Mouse (Mus musculus) cortical plate, adult 2 months (tissue): ENCODE measurements around the gene Tsn. TPM values are rescaled to one million over a fixed set of nuclear protein-coding genes. Genes with fewer than 3 reads are reported as not detected.

Experiments
- H3K27ac ChIP-seq: fragments of 200-500 bp; 2 replicates; pipeline ENCODE4 v1.5.1; 2012; ENCODE audit warnings: low read length, control low read depth, inconsistent platforms; ENCODE audit not compliant: insufficient read depth
- H3K4me1 ChIP-seq: fragments of 200-500 bp; 2 replicates; pipeline ENCODE4 v1.6.1; 2011; ENCODE audit warnings: low read length; ENCODE audit not compliant: control insufficient read depth, insufficient read depth
- H3K4me3 ChIP-seq: fragments of 200-500 bp; 2 replicates; pipeline ENCODE4 v1.5.1; 2011; ENCODE audit warnings: mild to moderate bottlenecking, low read length, control low read depth; ENCODE audit not compliant: insufficient read depth
- CTCF ChIP-seq: fragments of 200-500 bp; IDR thresholded peaks from 2 replicates; pipeline ENCODE4 v1.5.1; 2011; ENCODE audit warnings: mild to moderate bottlenecking, control low read depth, low read length; ENCODE audit not compliant: insufficient read depth; ENCODE audit errors: extremely low read depth
- POLR2A ChIP-seq: fragments of 200-500 bp; IDR thresholded peaks from 2 replicates; pipeline ENCODE4 v1.6.1; 2011; ENCODE audit warnings: mild to moderate bottlenecking, low read length, control low read depth; ENCODE audit not compliant: insufficient read depth; ENCODE audit errors: extremely low read depth
- polyA plus RNA-seq: library from polyadenylated mRNA; depleted of rRNA; stranded (reverse); fragments of >200 nt; gene quantifications from 2 replicates; pipeline ENCODE4 v1.2.3, GENCODE M21; 2012; rRNA removed

The Tsn gene
- polyA plus RNA-seq, 1 experiment, result 78.3 TPM

- Histone ChIP-seq H3K4me3 (no peak overlapping the region), H3K4me1 (peaks cover 5% of the 10 kb centered on the region), H3K27ac (no peak overlapping the region)
- TF ChIP-seq CTCF, result peak; percentile 9; the same call in 1 of the 2 replicates
- no peak for TF ChIP-seq POLR2A
Measured at GRCm38 (mm10) chr1:118320696-118321095, 9.2 kb upstream of the Tsn start.

GRCm38 (mm10) chr1:118310780-118311621 lies 538 bp downstream of the Tsn start:
- Histone ChIP-seq H3K27ac (peak overlapping the region; percentile 97), H3K4me3 (peak overlapping the region; percentile 92), H3K4me1 (no peaks in the 10 kb centered on the region; the same call in 1 of the 2 replicates)
- TF ChIP-seq CTCF (no peak), POLR2A (peak; percentile 64; the same call in 1 of the 2 replicates)

GRCm38 (mm10) chr1:118297719-118298118 lies 13.8 kb downstream of the Tsn start:
- Histone ChIP-seq H3K27ac (no peak overlapping the region), H3K4me1 (no peaks in the 10 kb centered on the region; the same call in 1 of the 2 replicates), H3K4me3 (no peak overlapping the region)
- TF ChIP-seq CTCF (no peak), POLR2A (no peak)

- H3K4me1 ChIP-seq, result no peaks in the 10 kb centered on the region; the same call in 1 of the 2 replicates
- TF ChIP-seq POLR2A (no peak), CTCF (no peak)
- no peak overlapping the region for H3K4me3 ChIP-seq
- no peak overlapping the region for H3K27ac ChIP-seq
Measured at GRCm38 (mm10) chr1:118296673-118297072, 14.9 kb downstream of the Tsn start.

- Histone ChIP-seq H3K27ac (peak overlapping the region; percentile 23; the same call in 1 of the 2 replicates), H3K4me3 (no peak overlapping the region)
- no peak for TF ChIP-seq CTCF
- no peak for TF ChIP-seq POLR2A
Measured at GRCm38 (mm10) chr1:118294826-118295225, 16.7 kb downstream of the Tsn start.

GRCm38 (mm10) chr1:118294192-118294591 lies 17.3 kb downstream of the Tsn start:
- Histone ChIP-seq H3K4me3 (no peak overlapping the region), H3K27ac (no peak overlapping the region), H3K4me1 (no peaks in the 10 kb centered on the region; the same call in 1 of the 2 replicates)
- TF ChIP-seq CTCF, result no peak
- TF ChIP-seq POLR2A, result no peak

More at GRCm38 (mm10) chr1:118294826-118295225, 16.7 kb downstream of the Tsn start:
- H3K4me1 ChIP-seq, result no peaks in the 10 kb centered on the region; the same call in 1 of the 2 replicates

GRCm38 (mm10) chr1:118292291-118292690 lies 19.2 kb downstream of the Tsn start:
- TF ChIP-seq POLR2A (no peak), CTCF (no peak)
- no peak overlapping the region for H3K27ac ChIP-seq
- no peak overlapping the region for H3K4me3 ChIP-seq
- H3K4me1 ChIP-seq, result no peaks in the 10 kb centered on the region; the same call in 1 of the 2 replicates

GRCm38 (mm10) chr1:118275139-118275538 lies 36.4 kb downstream of the Tsn start:
- TF ChIP-seq POLR2A (no peak), CTCF (peak; percentile 49)
- Histone ChIP-seq H3K27ac (no peak overlapping the region), H3K4me3 (no peak overlapping the region), H3K4me1 (no peaks in the 10 kb centered on the region)

GRCm38 (mm10) chr1:118251931-118252330 lies 59.6 kb downstream of the Tsn start:
- TF ChIP-seq POLR2A (no peak), CTCF (no peak)

More at GRCm38 (mm10) chr1:118251931-118252330, 59.6 kb downstream of the Tsn start:
- Histone ChIP-seq H3K4me1 (no peaks in the 10 kb centered on the region), H3K4me3 (no peak overlapping the region), H3K27ac (no peak overlapping the region)

Other genes starting within 250 kb of the Tsn start
- gene Gm29106, start 135.2 kb downstream of the Tsn start, polyA plus RNA-seq, result not detected in 2 replicates
- 22.9 and 23.0 TPM in 2 replicates for gene Nifk, start 10.1 kb upstream of the Tsn start, polyA plus RNA-seq
- 55.3 and 58.8 TPM in 2 replicates for gene Clasp1, start 77.3 kb upstream of the Tsn start, polyA plus RNA-seq